Mouse (Mus musculus) hematopoietic multipotent progenitor cell, adult 10-12 weeks (in vitro differentiated cells): ENCODE measurements around the gene Olfr600. TPM values are rescaled to one million over a fixed set of nuclear protein-coding genes. Genes with fewer than 3 reads are reported as not detected.

Source experiments
- polyA plus RNA-seq: library from polyadenylated mRNA; stranded (reverse); fragments of >175 nt; gene quantifications from 2 replicates; pipeline ENCODE4 v1.2.3, GENCODE M21; 2012; ENCODE audit warnings: low replicate concordance

Olfr600 gene
- not detected in 2 replicates for polyA plus RNA-seq

GRCm38 (mm10) chr7:103349569-103349968 lies at the start of gene Olfr600:
Gene Olfr600, minus strand, starts transcription at chr7:103349669.

GRCm38 (mm10) chr7:103386077-103386476 lies 36.6 kb upstream of the Olfr600 start, which contains the start of gene Olfr603:
Gene Olfr603, minus strand, starts transcription at chr7:103386177.

GRCm38 (mm10) chr7:103362555-103362954 lies 13.1 kb upstream of the Olfr600 start, which contains the start of gene Olfr601:
Gene Olfr601, minus strand, starts transcription at chr7:103362655.

GRCm38 (mm10) chr7:103335617-103336016 lies 13.9 kb downstream of the Olfr600 start, which contains the start of gene Olfr599:
Gene Olfr599, plus strand, starts transcription at chr7:103335917.

GRCm38 (mm10) chr7:103323268-103323667 lies 26.2 kb downstream of the Olfr600 start, which contains the start of gene Olfr598:
Gene Olfr598, plus strand, starts transcription at chr7:103323568.

GRCm38 (mm10) chr7:103316015-103316414 lies 33.5 kb downstream of the Olfr600 start, which contains the start of gene Olfr597:
Gene Olfr597, plus strand, starts transcription at chr7:103316315.

GRCm38 (mm10) chr7:103305348-103305747 lies 44.1 kb downstream of the Olfr600 start, which contains the start of gene Olfr596:
Gene Olfr596, plus strand, starts transcription at chr7:103305648.

Other genes with a start within 250 kb of the Olfr600 start
- gene Olfr586, start 224.0 kb downstream of the Olfr600 start, polyA plus RNA-seq = not detected in 2 replicates
- gene Olfr588-ps1, start 208.8 kb downstream of the Olfr600 start, polyA plus RNA-seq = not detected in 2 replicates
- gene Olfr589, start 193.3 kb downstream of the Olfr600 start, polyA plus RNA-seq = not detected in 2 replicates
- gene Olfr591, start 171.3 kb downstream of the Olfr600 start, polyA plus RNA-seq = not detected in 2 replicates
- 0.02 TPM in 1 of 2 replicates, not detected in the other for gene Olfr592, start 164.9 kb downstream of the Olfr600 start, polyA plus RNA-seq
- gene Olfr593, start 137.8 kb downstream of the Olfr600 start, polyA plus RNA-seq = not detected in 2 replicates
- not detected in 2 replicates for gene Olfr594, start 132.7 kb downstream of the Olfr600 start, polyA plus RNA-seq
- not detected in 2 replicates for gene Usp17ld, start 97.2 kb downstream of the Olfr600 start, polyA plus RNA-seq
- not detected in 2 replicates for gene Olfr596, start 44.0 kb downstream of the Olfr600 start, polyA plus RNA-seq
- not detected in 2 replicates for gene Olfr597, start 33.4 kb downstream of the Olfr600 start, polyA plus RNA-seq
- gene Olfr598, start 26.1 kb downstream of the Olfr600 start, polyA plus RNA-seq = not detected in 2 replicates
- gene Olfr599, start 13.8 kb downstream of the Olfr600 start, polyA plus RNA-seq = not detected in 2 replicates
- not detected in 2 replicates for gene Olfr601, start 13.0 kb upstream of the Olfr600 start, polyA plus RNA-seq
- not detected in 2 replicates for gene Olfr603, start 36.5 kb upstream of the Olfr600 start, polyA plus RNA-seq
- gene Usp17lc, start 65.4 kb upstream of the Olfr600 start, polyA plus RNA-seq = not detected in 2 replicates
- not detected in 2 replicates for gene Olfr605, start 95.8 kb upstream of the Olfr600 start, polyA plus RNA-seq
- not detected in 2 replicates for gene Olfr606, start 99.4 kb upstream of the Olfr600 start, polyA plus RNA-seq
- gene Olfr607, start 114.5 kb upstream of the Olfr600 start, polyA plus RNA-seq = not detected in 2 replicates
- not detected in 2 replicates for gene Olfr608, start 120.2 kb upstream of the Olfr600 start, polyA plus RNA-seq
- gene Olfr609, start 148.4 kb upstream of the Olfr600 start, polyA plus RNA-seq = not detected in 2 replicates
- gene Olfr610, start 162.5 kb upstream of the Olfr600 start, polyA plus RNA-seq = not detected in 2 replicates
- gene Olfr611, start 171.2 kb upstream of the Olfr600 start, polyA plus RNA-seq = not detected in 2 replicates
- gene Olfr612, start 193.0 kb upstream of the Olfr600 start, polyA plus RNA-seq = not detected in 2 replicates
- gene Olfr613, start 198.4 kb upstream of the Olfr600 start, polyA plus RNA-seq = not detected in 2 replicates
- gene Olfr615, start 206.4 kb upstream of the Olfr600 start, polyA plus RNA-seq = not detected in 2 replicates
- gene Olfr616, start 219.5 kb upstream of the Olfr600 start, polyA plus RNA-seq = not detected in 2 replicates
- gene Olfr617, start 223.4 kb upstream of the Olfr600 start, polyA plus RNA-seq = not detected in 2 replicates
- gene Olfr618, start 240.4 kb upstream of the Olfr600 start, polyA plus RNA-seq = 0.15 TPM in 1 of 2 replicates, not detected in the other